Mouse (Mus musculus) C2C12 (cell line): ENCODE measurements around the gene Pip5k1c.

Experiments used
- CTCF ChIP-seq: IDR thresholded peaks from one replicate; pipeline ENCODE4 v1.5.1; 2011; ENCODE audit not compliant: control insufficient read depth, insufficient read depth, insufficient read length
- FOSL1 ChIP-seq: IDR thresholded peaks from one replicate; pipeline ENCODE4 v1.8.0; 2011; ENCODE audit warnings: mild to moderate bottlenecking, low read length; ENCODE audit not compliant: poor library complexity, insufficient read depth, severe bottlenecking
- MAX ChIP-seq: IDR thresholded peaks from one replicate; pipeline ENCODE4 v1.6.1; 2011; ENCODE audit warnings: mild to moderate bottlenecking, control low read depth
- USF1 ChIP-seq: IDR thresholded peaks from one replicate; pipeline ENCODE4 v1.6.1; 2011; ENCODE audit warnings: low read depth, mild to moderate bottlenecking, control low read depth, moderate library complexity

DNA sequence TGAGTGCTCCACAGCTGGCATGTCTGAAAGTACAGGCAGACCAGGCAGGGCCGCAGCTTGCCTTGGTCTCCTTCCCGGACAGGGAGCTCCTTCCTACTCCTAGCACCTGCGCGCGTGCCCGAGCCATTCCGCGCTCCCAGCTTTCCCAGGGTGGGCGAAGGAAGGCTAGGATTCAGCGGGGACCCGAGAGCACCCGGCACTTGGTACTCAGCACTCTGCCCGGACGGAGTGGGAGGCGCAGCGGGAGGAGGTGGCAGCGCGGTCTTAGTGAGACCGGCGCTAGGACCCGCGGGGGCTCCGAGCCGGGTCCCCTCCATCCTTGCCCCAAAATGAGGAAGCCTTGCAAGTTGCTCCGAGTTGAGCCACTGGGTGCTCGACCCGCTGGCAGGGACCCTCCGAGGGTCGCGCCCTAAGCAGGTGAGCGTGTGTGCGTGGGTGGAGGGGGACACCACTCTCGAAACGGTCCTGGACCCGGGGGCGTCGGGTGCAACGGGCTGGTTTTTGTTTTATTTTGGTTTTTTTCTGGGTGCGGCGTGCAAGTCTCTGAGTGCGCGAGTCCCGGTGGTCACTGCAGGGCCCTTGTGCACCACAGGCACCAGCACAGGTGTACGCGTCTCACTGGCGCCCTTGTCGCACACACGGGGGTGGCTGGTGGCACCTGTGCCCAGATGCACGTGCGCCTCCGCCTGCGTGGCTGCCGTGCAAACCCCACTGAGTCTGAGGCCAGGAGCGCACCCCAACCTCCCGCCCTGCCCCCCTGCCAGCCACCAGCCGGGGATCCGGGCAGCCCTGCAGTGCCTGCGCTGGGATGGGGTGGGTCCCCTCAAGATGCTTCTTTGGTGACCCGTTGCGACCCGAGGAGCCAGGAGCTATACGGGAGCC, 35.4 kb upstream of the Pip5k1c start:
- TF ChIP-seq FOSL1 (no peak), CTCF (no peak), USF1 (no peak), MAX (no peak)
